Mouse (Mus musculus): ENCODE results near the gene 1810049J17Rik. TPM values are rescaled to one million over a fixed set of nuclear protein-coding genes. Genes with fewer than 3 reads are reported as not detected.

Gene 1810049J17Rik
- polyA plus RNA-seq, 1 experiment: not detected

DNA sequence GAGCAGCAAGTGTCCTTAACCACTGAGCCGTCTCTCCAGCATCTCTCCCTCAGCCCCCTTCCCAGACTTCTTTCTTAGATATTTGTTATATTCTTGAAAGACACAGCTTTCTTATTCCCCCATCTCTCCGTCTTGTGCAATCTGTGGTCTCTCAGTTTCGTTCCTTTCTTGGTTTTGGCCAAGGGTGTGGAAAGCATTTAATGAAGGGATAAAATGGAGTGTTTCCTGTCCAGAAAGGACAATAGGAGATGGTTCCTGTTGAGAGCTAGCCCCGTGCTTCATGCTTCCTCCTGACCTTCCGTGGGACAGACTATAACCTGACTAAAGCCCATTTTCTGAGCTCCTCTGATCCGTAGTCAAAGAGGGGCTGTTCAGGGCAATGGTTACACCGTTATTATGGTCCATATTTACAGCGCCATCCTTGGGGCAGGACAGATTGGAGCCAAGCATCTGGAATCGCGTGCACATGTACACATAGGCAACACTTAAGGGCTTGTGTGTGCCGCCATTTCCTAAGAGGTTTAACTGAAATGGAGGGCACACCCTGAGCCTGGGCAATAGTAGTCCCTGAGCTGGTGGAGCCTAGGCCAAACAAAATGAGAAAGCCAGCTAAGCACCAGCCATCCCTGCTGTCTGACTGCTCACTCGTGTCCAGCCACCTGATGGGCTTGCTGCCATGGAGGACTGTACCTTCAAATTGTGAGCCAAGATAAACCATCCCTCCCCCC is 48.2 kb downstream of the 1810049J17Rik start:
- no peaks in the 10 kb centered on the region; the same call in 1 of the 2 replicates for H3K4me1 ChIP-seq (ENCODE audit: control insufficient read depth, insufficient read depth, low read length)
- no peak overlapping the region for H3K27ac ChIP-seq (ENCODE audit: control insufficient read depth, insufficient read depth, low read depth, low read length, poor library complexity)
- no peak overlapping the region for H3K4me3 ChIP-seq (replicated peaks; ENCODE audit: control insufficient read depth, low read depth, low read length)
- no peak for TF ChIP-seq POLR2A (IDR thresholded peaks at IDR 0.05; ENCODE audit: borderline replicate concordance, control insufficient read depth, low read depth, low read length)
- TF ChIP-seq CTCF (IDR thresholded peaks at IDR 0.05; ENCODE audit: control insufficient read depth, insufficient read depth, low read length): no peak
- WGBS: 63% methylated on average over 12 of the region's 12 CpGs

Other genes with a start within 250 kb of the 1810049J17Rik start
- gene Zfr, start 204.1 kb downstream of the 1810049J17Rik start, polyA plus RNA-seq (2011; ENCODE audit: insufficient read depth, insufficient read length, low replicate concordance, missing spikeins): 43.0 and 57.5 TPM in 2 replicates
- gene Mtmr12, start 116.9 kb downstream of the 1810049J17Rik start, polyA plus RNA-seq (2011; ENCODE audit: insufficient read depth, insufficient read length, low replicate concordance, missing spikeins): 6.5 and 12.1 TPM in 2 replicates
- gene Golph3, start 449 bp downstream of the 1810049J17Rik start, polyA plus RNA-seq (2011; ENCODE audit: insufficient read depth, insufficient read length, low replicate concordance, missing spikeins): 27.1 and 30.1 TPM in 2 replicates

All from bone marrow, adult 2 months (tissue).